Mouse (Mus musculus) megakaryocyte, embryonic 14.5 days (primary cell): ENCODE data around the gene Upk1a.

ENCODE experiments used
- FLI1 ChIP-seq: IDR thresholded peaks from 2 replicates; pipeline ENCODE4 v1.6.1; 2012; ENCODE audit warnings: low read length, inconsistent platforms, mixed read lengths
- GATA1 ChIP-seq: IDR thresholded peaks from 3 replicates; pipeline ENCODE4 v1.6.1; 2012; ENCODE audit warnings: mixed read lengths, low read length, inconsistent platforms, borderline replicate concordance

DNA sequence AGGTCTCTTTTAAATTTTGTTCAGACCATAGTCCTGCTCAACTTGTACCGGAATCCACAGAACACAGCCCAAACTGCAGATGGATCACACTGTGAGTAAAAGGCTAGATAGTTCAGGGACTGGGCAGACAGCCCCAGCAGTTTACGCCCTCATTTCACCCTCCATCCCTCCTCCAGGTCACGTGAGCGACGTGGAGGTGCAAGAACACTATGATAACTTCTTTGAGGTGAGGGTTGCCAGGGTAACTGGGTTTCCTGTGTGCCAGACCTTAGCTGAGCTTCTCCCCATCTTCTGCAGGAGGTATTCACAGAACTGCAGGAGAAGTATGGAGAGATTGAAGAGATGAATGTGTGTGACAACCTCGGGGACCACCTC lies 48.8 kb downstream of the Upk1a start:
- TF ChIP-seq GATA1 (no peak), FLI1 (no peak)
